Mouse (Mus musculus) heart, adult 2 months (tissue): ENCODE results near the gene Cfap299.
"Not testable (repeated sequence)": the region's sequence is repeated elsewhere in the genome, so short reads cannot be mapped to it uniquely, and the experiment has no call there.

Experiments used
- CTCF ChIP-seq: fragments of 200-600 bp; IDR thresholded peaks from 2 replicates; pipeline ENCODE4 v1.8.1; 2022; ENCODE audit warnings: antibody characterized with exemption, mild to moderate bottlenecking, moderate library complexity
- EP300 ChIP-seq: fragments of 200-500 bp; IDR thresholded peaks from 2 replicates; pipeline ENCODE4 v1.6.1; 2011; ENCODE audit warnings: low read depth, low read length, control low read depth; ENCODE audit not compliant: insufficient read depth
- POLR2A ChIP-seq: fragments of 200-500 bp; IDR thresholded peaks from 2 replicates; pipeline ENCODE4 v1.6.1; 2011; ENCODE audit warnings: mild to moderate bottlenecking, low read depth, low read length, control low read depth; ENCODE audit not compliant: insufficient read depth

DNA sequence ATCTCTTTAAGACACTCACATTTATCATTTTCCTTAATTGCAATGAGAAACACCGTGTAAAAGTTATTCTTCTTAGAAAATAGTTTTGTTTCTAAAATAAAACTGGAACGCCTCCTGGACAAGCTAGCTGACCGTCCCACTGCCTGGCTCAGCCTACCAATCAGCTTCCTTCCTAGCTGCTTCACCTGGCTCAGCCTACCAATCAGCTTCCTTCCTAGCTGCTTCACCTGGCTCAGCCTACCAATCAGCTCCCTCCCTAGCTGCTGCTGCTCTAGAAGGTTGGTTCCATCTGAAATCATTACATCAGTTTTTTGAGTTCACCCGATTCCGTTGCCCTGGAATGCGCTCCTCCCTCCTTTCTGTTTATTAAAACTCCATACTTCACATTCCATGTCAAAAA is 247.4 kb downstream of the Cfap299 start:
- not testable (repeated sequence) for TF ChIP-seq POLR2A, CTCF, EP300
